In the genomic region with DNA sequence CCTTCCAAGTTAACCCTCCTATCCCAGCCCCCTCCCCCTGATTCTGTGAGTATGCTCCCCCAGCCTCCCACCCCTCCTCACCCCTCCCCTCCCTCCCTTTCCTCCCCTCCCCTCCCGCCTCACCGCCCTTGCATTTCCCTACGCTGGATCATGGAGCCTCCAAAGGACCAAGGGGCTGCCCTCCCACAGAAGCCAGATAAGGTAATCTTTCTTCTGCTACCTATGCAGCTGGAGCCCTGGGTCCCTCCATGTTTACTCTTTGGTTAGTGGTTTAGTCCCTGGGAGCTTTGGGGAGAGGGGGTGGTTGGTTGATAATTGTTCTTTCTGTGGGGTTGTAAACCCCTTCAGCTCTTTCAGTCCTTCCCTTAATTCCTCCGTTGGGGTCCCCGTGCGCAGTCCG, we compare ENCODE assay signal across 8 mouse cellular contexts. TPM values are rescaled to one million over a fixed set of nuclear protein-coding genes. Genes with fewer than 3 reads are reported as not detected.
DNase-seq lines count a peak whose midpoint lies in the region; ATAC-seq and TF ChIP-seq lines count a peak whose summit lies in the region.

Gene Araf, plus strand, starts transcription at position 134 of the 400 bp plus-strand sequence.

- H3K4me3 ChIP-seq in forebrain, embryonic 13.5 days: peak within 1 kb of the TSS; percentile 44
- H3K4me3 ChIP-seq in limb, embryonic 14.5 days (replicated peaks; ENCODE audit: low read length): peak within 1 kb of the TSS; percentile 42
- H3K4me3 ChIP-seq in neural tube, embryonic 12.5 days: peak within 1 kb of the TSS; percentile 39

- no peaks in the 10 kb centered on the region for H3K4me1 ChIP-seq in forebrain, embryonic 13.5 days
- H3K4me1 ChIP-seq in limb, embryonic 14.5 days (ENCODE audit: control insufficient read depth, insufficient read depth, low read length): no peaks in the 10 kb centered on the region
- H3K4me1 ChIP-seq in neural tube, embryonic 12.5 days: no peaks in the 10 kb centered on the region

- H3K27ac ChIP-seq in forebrain, embryonic 13.5 days: peak within 1 kb of the TSS; percentile 93
- H3K27ac ChIP-seq in limb, embryonic 14.5 days (replicated peaks; ENCODE audit: low read depth, low read length): peak within 1 kb of the TSS; percentile 87
- peak within 1 kb of the TSS; percentile 76 for H3K27ac ChIP-seq in neural tube, embryonic 12.5 days

- H3K36me3 ChIP-seq in forebrain, embryonic 13.5 days (ENCODE audit: poor library complexity, severe bottlenecking): no peaks in the 10 kb centered on the region
- no peaks in the 10 kb centered on the region for H3K36me3 ChIP-seq in limb, embryonic 14.5 days (ENCODE audit: control insufficient read depth, insufficient read depth, low read length)
- H3K36me3 ChIP-seq in neural tube, embryonic 12.5 days: no peaks in the 10 kb centered on the region

- H3K9ac ChIP-seq in forebrain, embryonic 13.5 days: peak within 1 kb of the TSS; percentile 68
- H3K9ac ChIP-seq in limb, embryonic 14.5 days (ENCODE audit: low read depth, low read length, severe bottlenecking): peak within 1 kb of the TSS; percentile 66
- peak within 1 kb of the TSS; percentile 59 for H3K9ac ChIP-seq in neural tube, embryonic 12.5 days

- DNase-seq in left cerebral cortex, adult 18-20 months (ENCODE audit: low spot score in 2 of 2): peak; percentile 2
- no peak for DNase-seq in left cerebral cortex, adult 9 months (ENCODE audit: low spot score in 2 of 2)
- no peak for DNase-seq in adrenal gland, adult 2 months
- DNase-seq in heart, postnatal 4 days: no peak
- no peak for DNase-seq in limb, embryonic 14.5 days (ENCODE audit: low spot score)
- no peak for DNase-seq in kidney, adult 8-10 months

- H3K27me3 ChIP-seq in forebrain, embryonic 13.5 days: no peaks in the 10 kb centered on the region
- no peaks in the 10 kb centered on the region for H3K27me3 ChIP-seq in limb, embryonic 14.5 days (ENCODE audit: control insufficient read depth, insufficient read depth, low read length)
- no peaks in the 10 kb centered on the region for H3K27me3 ChIP-seq in neural tube, embryonic 12.5 days (replicated peaks)

- 9% methylated on average over 4 of the region's 7 CpGs for WGBS in forebrain, embryonic 13.5 days
- 21% methylated on average over 7 of the region's 7 CpGs for WGBS in limb, embryonic 14.5 days
- 16% methylated on average over 7 of the region's 7 CpGs for WGBS in neural tube, embryonic 12.5 days

- peak within 1 kb of the TSS; percentile 58 for H3K4me2 ChIP-seq in forebrain, embryonic 13.5 days
- peak within 1 kb of the TSS; percentile 49 for H3K4me2 ChIP-seq in limb, embryonic 14.5 days (replicated peaks; ENCODE audit: low read depth, low read length, severe bottlenecking)
- peak within 1 kb of the TSS; percentile 56 for H3K4me2 ChIP-seq in neural tube, embryonic 12.5 days (replicated peaks)

- H3K9me3 ChIP-seq in forebrain, embryonic 13.5 days (replicated peaks): no peaks in the 10 kb centered on the region
- no peaks in the 10 kb centered on the region for H3K9me3 ChIP-seq in limb, embryonic 14.5 days (ENCODE audit: control insufficient read depth, low read length)
- H3K9me3 ChIP-seq in neural tube, embryonic 12.5 days: no peaks in the 10 kb centered on the region

- ATAC-seq in forebrain, embryonic 13.5 days: peak; percentile 60
- ATAC-seq in limb, embryonic 14.5 days (ENCODE audit: low FRiP score, low read depth): peak; percentile 44
- ATAC-seq in neural tube, embryonic 12.5 days (ENCODE audit: low FRiP score, low read depth): peak; percentile 77

- no peak for TF ChIP-seq POLR2A in limb, embryonic 14.5 days (IDR thresholded peaks at IDR 0.05; ENCODE audit: borderline replicate concordance, extremely low read depth, insufficient read depth, insufficient read length)

RNA-seq across cellular contexts. Expression of gene Araf, which starts in this region (rescaled TPM):
- total RNA-seq in left cerebral cortex, adult 18-20 months (2021): 100 to 1,000 TPM; 186 to 189 TPM
- total RNA-seq in adrenal gland, adult 2 months (2021): 100 to 1,000 TPM; 120 to 133 TPM
- polyA plus RNA-seq in adrenal gland, adult 2 months (2012; rRNA removed): 229 and 248 TPM in 2 replicates
- polyA plus RNA-seq in forebrain, embryonic 13.5 days (2015; fragmentation: Nextera tagmentation; extraction: Ambion mirVana): 167 and 187 TPM in 2 replicates
- 10 to 100 TPM; 69.1 to 73.3 TPM for total RNA-seq in heart, postnatal 4 days (2021)
- polyA plus RNA-seq in limb, embryonic 14.5 days (2012; rRNA removed): 196 and 236 TPM in 2 replicates
- polyA plus RNA-seq in limb, embryonic 14.5 days (2014; fragmentation: Nextera tagmentation; extraction: Ambion mirVana): 87.1 and 97.1 TPM in 2 replicates
- 172 and 181 TPM in 2 replicates for polyA plus RNA-seq in neural tube, embryonic 12.5 days (2016; fragmentation: Nextera tagmentation; extraction: Ambion mirVana)

Comparison
In these comparisons a context has a peak if more than half of its experiments do, and no peak if none do; other contexts are left out.
1. DNase-seq: peak in left cerebral cortex, adult 18-20 months (2 of 2); none in left cerebral cortex, adult 9 months (0 of 2), adrenal gland, adult 2 months (single experiment), heart, postnatal 4 days (single experiment), limb, embryonic 14.5 days (single experiment) and kidney, adult 8-10 months (0 of 2).
2. Peak in every context shown above with its lines, with median percentiles within 50 percentile points of each other: ATAC-seq, H3K27ac ChIP-seq, H3K4me2 ChIP-seq, H3K4me3 ChIP-seq and H3K9ac ChIP-seq.